Mouse (Mus musculus): ENCODE results near the gene Kcng4. TPM values are rescaled to one million over a fixed set of nuclear protein-coding genes. Genes with fewer than 3 reads are reported as not detected.

Kcng4 gene
- total and polyA plus RNA-seq, 2 experiments from 2014 or later = 0.10 TPM; not detected in 1

- ATAC-seq (ENCODE audit: insufficient read depth, low read depth) = no peak
- Histone ChIP-seq H3K9ac (replicated peaks; ENCODE audit: low read depth, low read length) (no peak overlapping the region), H3K4me1 (ENCODE audit: control insufficient read depth, insufficient read depth) (no peaks in the 10 kb centered on the region), H3K27ac (ENCODE audit: low read depth) (no peak overlapping the region), H3K4me2 (ENCODE audit: low read depth, low read length) (no peak overlapping the region), H3K27me3 (ENCODE audit: control insufficient read depth, insufficient read depth, low read length) (0 out of 2 replicates have a peak, but pooled peaks cover 6% of the 10 kb centered on the region), H3K4me3 (ENCODE audit: low read depth, low read length) (no peak overlapping the region), H3K9me3 (replicated peaks; ENCODE audit: control insufficient read depth, low read length) (no peaks in the 10 kb centered on the region), H3K36me3 (replicated peaks; ENCODE audit: control insufficient read depth, insufficient read depth, low read length) (no peaks in the 10 kb centered on the region)
- no peak for TF ChIP-seq EP300 (IDR thresholded peaks at IDR 0.05; ENCODE audit: low read depth)
- no peak for TF ChIP-seq CTCF (IDR thresholded peaks at IDR 0.05; ENCODE audit: low read depth)
- DNase-seq (ENCODE audit: low spot score) = no peak
- 62% methylated on average over 7 of the region's 7 CpGs for WGBS
These were observed 4.3 kb upstream of the Kcng4 start for GRCm38 (mm10) chr8:119639798-119640197.

GRCm38 (mm10) chr8:119638261-119638660, 2.8 kb upstream of the Kcng4 start:
- Histone ChIP-seq H3K27me3 (ENCODE audit: control insufficient read depth, insufficient read depth, low read length) (peaks cover 18% of the 10 kb centered on the region), H3K4me2 (ENCODE audit: low read depth, low read length) (no peak overlapping the region), H3K36me3 (replicated peaks; ENCODE audit: control insufficient read depth, insufficient read depth, low read length) (no peaks in the 10 kb centered on the region), H3K4me1 (ENCODE audit: control insufficient read depth, insufficient read depth) (no peaks in the 10 kb centered on the region), H3K27ac (ENCODE audit: low read depth) (no peak overlapping the region), H3K4me3 (ENCODE audit: low read depth, low read length) (no peak overlapping the region), H3K9ac (replicated peaks; ENCODE audit: low read depth, low read length) (no peak overlapping the region), H3K9me3 (replicated peaks; ENCODE audit: control insufficient read depth, low read length) (no peaks in the 10 kb centered on the region)
- DNase-seq (ENCODE audit: low spot score) (no peak), ATAC-seq (ENCODE audit: insufficient read depth, low read depth) (no peak)
- TF ChIP-seq EP300 (IDR thresholded peaks at IDR 0.05; ENCODE audit: low read depth) (no peak), CTCF (IDR thresholded peaks at IDR 0.05; ENCODE audit: low read depth) (no peak)
- WGBS = 68% methylated on average over 6 of the region's 6 CpGs

- no peak overlapping the region for H3K4me2 ChIP-seq (ENCODE audit: low read depth, low read length)
- WGBS = 90% methylated on average over 4 of the region's 4 CpGs
- H3K4me1 ChIP-seq (ENCODE audit: control insufficient read depth, insufficient read depth) = no peaks in the 10 kb centered on the region
- no peak overlapping the region for H3K27ac ChIP-seq (ENCODE audit: low read depth)
- H3K4me3 ChIP-seq (ENCODE audit: low read depth, low read length) = no peak overlapping the region
- no peak overlapping the region for H3K9ac ChIP-seq (replicated peaks; ENCODE audit: low read depth, low read length)
- DNase-seq (ENCODE audit: low spot score) = no peak
- no peaks in the 10 kb centered on the region for H3K36me3 ChIP-seq (replicated peaks; ENCODE audit: control insufficient read depth, insufficient read depth, low read length)
- no peak for ATAC-seq (ENCODE audit: insufficient read depth, low read depth)
- peaks cover 25% of the 10 kb centered on the region for H3K27me3 ChIP-seq (ENCODE audit: control insufficient read depth, insufficient read depth, low read length)
- TF ChIP-seq CTCF (IDR thresholded peaks at IDR 0.05; ENCODE audit: low read depth) (no peak), EP300 (IDR thresholded peaks at IDR 0.05; ENCODE audit: low read depth) (no peak)
- H3K9me3 ChIP-seq (replicated peaks; ENCODE audit: control insufficient read depth, low read length) = no peaks in the 10 kb centered on the region
These were observed 1.9 kb upstream of the Kcng4 start for GRCm38 (mm10) chr8:119637381-119637780.

GRCm38 (mm10) chr8:119636766-119637165, 1.3 kb upstream of the Kcng4 start:
- 70% methylated on average over 7 of the region's 7 CpGs for WGBS
- no peak for TF ChIP-seq EP300 (IDR thresholded peaks at IDR 0.05; ENCODE audit: low read depth)
- peaks cover 32% of the 10 kb centered on the region for H3K27me3 ChIP-seq (ENCODE audit: control insufficient read depth, insufficient read depth, low read length)
- H3K4me1 ChIP-seq (ENCODE audit: control insufficient read depth, insufficient read depth) = no peaks in the 10 kb centered on the region
- H3K4me2 ChIP-seq (ENCODE audit: low read depth, low read length) = no peak overlapping the region
- ATAC-seq (ENCODE audit: insufficient read depth, low read depth) = no peak
- no peaks in the 10 kb centered on the region for H3K36me3 ChIP-seq (replicated peaks; ENCODE audit: control insufficient read depth, insufficient read depth, low read length)
- no peak overlapping the region for H3K27ac ChIP-seq (ENCODE audit: low read depth)
- H3K4me3 ChIP-seq (ENCODE audit: low read depth, low read length) = no peak overlapping the region
- no peak for DNase-seq (ENCODE audit: low spot score)
- no peaks in the 10 kb centered on the region for H3K9me3 ChIP-seq (replicated peaks; ENCODE audit: control insufficient read depth, low read length)
- H3K9ac ChIP-seq (replicated peaks; ENCODE audit: low read depth, low read length) = no peak overlapping the region

GRCm38 (mm10) chr8:119635958-119636357, 478 bp upstream of the Kcng4 start:
- DNase-seq (ENCODE audit: low spot score) (no peak), ATAC-seq (ENCODE audit: insufficient read depth, low read depth) (no peak)
- WGBS = 34% methylated on average over 2 of the region's 2 CpGs
- H3K36me3 ChIP-seq (replicated peaks; ENCODE audit: control insufficient read depth, insufficient read depth, low read length) = no peaks in the 10 kb centered on the region
- H3K27ac ChIP-seq (ENCODE audit: low read depth) = no peak overlapping the region
- H3K4me1 ChIP-seq (ENCODE audit: control insufficient read depth, insufficient read depth) = no peaks in the 10 kb centered on the region
- H3K4me3 ChIP-seq (ENCODE audit: low read depth, low read length) = no peak overlapping the region
- no peak overlapping the region for H3K4me2 ChIP-seq (ENCODE audit: low read depth, low read length)
- H3K27me3 ChIP-seq (ENCODE audit: control insufficient read depth, insufficient read depth, low read length) = peaks cover 33% of the 10 kb centered on the region
- H3K9ac ChIP-seq (replicated peaks; ENCODE audit: low read depth, low read length) = no peak overlapping the region
- TF ChIP-seq EP300 (IDR thresholded peaks at IDR 0.05; ENCODE audit: low read depth) (no peak), CTCF (IDR thresholded peaks at IDR 0.05; ENCODE audit: low read depth) (no peak)
- no peaks in the 10 kb centered on the region for H3K9me3 ChIP-seq (replicated peaks; ENCODE audit: control insufficient read depth, low read length)

- Histone ChIP-seq H3K4me2 (ENCODE audit: low read depth, low read length) (no peak overlapping the region), H3K9me3 (replicated peaks; ENCODE audit: control insufficient read depth, low read length) (no peaks in the 10 kb centered on the region), H3K4me1 (ENCODE audit: control insufficient read depth, insufficient read depth) (no peaks in the 10 kb centered on the region), H3K9ac (replicated peaks; ENCODE audit: low read depth, low read length) (no peak overlapping the region), H3K27ac (ENCODE audit: low read depth) (no peak overlapping the region), H3K36me3 (replicated peaks; ENCODE audit: control insufficient read depth, insufficient read depth, low read length) (no peaks in the 10 kb centered on the region), H3K27me3 (ENCODE audit: control insufficient read depth, insufficient read depth, low read length) (peaks cover 33% of the 10 kb centered on the region), H3K4me3 (ENCODE audit: low read depth, low read length) (no peak overlapping the region)
- WGBS = 26% methylated on average over 14 of the region's 14 CpGs
- ATAC-seq (ENCODE audit: insufficient read depth, low read depth) (no peak), DNase-seq (ENCODE audit: low spot score) (no peak)
- TF ChIP-seq EP300 (IDR thresholded peaks at IDR 0.05; ENCODE audit: low read depth) = no peak
- TF ChIP-seq CTCF (IDR thresholded peaks at IDR 0.05; ENCODE audit: low read depth) = no peak
These were observed 704 bp downstream of the Kcng4 start for GRCm38 (mm10) chr8:119634616-119635336.
